Mouse (Mus musculus) E14TG2a.4 (cell line): ENCODE data around the gene Ankrd54.

Experiments used
- CTCF ChIP-seq: conservative IDR thresholded peaks from 2 replicates; pipeline ENCODE4 v1.5.1; 2014; ENCODE audit warnings: low read length
- NANOG ChIP-seq: IDR thresholded peaks from 2 replicates; pipeline ENCODE4 v1.6.1; 2014; ENCODE audit warnings: borderline replicate concordance, low read length, mixed read lengths
- POU5F1 ChIP-seq: IDR thresholded peaks from 2 replicates; pipeline ENCODE4 v1.6.1; 2014; ENCODE audit warnings: low read length, borderline replicate concordance

GRCm38 (mm10) chr15:79074446-79074845 is 11.8 kb upstream of the Ankrd54 start:
- TF ChIP-seq CTCF, result no peak
- no peak for TF ChIP-seq POU5F1
- TF ChIP-seq NANOG, result no peak
